25 mouse cellular contexts compared by ENCODE assay signal in the genomic region with DNA sequence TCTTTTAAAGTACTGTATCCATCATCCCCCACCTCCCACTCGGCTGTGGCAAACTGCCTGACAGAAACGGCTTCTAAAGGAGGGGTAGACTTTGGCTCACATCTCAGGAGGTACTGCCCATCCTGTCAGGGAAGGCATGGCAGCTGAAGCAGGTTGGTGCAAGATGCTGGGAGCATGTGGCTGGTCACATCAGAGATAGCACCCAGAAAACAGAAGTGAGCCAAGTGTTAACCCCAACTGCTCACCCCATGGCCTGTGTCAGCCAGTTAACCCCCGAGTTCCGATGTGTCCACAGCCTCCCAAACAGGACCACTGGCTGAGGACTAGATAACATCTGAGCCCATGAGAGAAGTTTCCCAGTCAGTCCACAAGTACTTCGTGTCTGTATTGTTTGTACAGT. TPM values are rescaled to one million over a fixed set of nuclear protein-coding genes. Genes with fewer than 3 reads are reported as not detected.
"Had no signal": no experiment of that assay in that cellular context is flagged by ENCODE, and none has a peak within 500 bp of the region (broad histone marks: within the 10 kb centered on the region; RNA-seq: fewer than 3 reads in every experiment).

No protein-coding gene starts in this region.

- H3K4me2 ChIP-seq: intestine, embryonic 15.5 days; kidney, embryonic 15.5 days; limb, embryonic 13.5 days; liver, embryonic 12.5 days; liver, embryonic 15.5 days; lung, embryonic 15.5 days; neural tube, embryonic 12.5 days; neural tube, embryonic 15.5 days had no signal

- H3K36me3 ChIP-seq: intestine, embryonic 15.5 days; kidney, embryonic 15.5 days; limb, embryonic 10.5 days; limb, embryonic 13.5 days; lung, embryonic 15.5 days had no signal

- H3K9me3 ChIP-seq: intestine, embryonic 15.5 days; kidney, embryonic 15.5 days; limb, embryonic 10.5 days; limb, embryonic 13.5 days; liver, embryonic 12.5 days; liver, embryonic 15.5 days; lung, embryonic 15.5 days; neural tube, embryonic 12.5 days; neural tube, embryonic 15.5 days had no signal

- H3K4me1 ChIP-seq: limb, embryonic 13.5 days had no signal

- H3K9ac ChIP-seq: intestine, embryonic 15.5 days; kidney, embryonic 15.5 days; limb, embryonic 13.5 days; liver, embryonic 12.5 days; liver, embryonic 15.5 days; lung, embryonic 15.5 days; neural tube, embryonic 12.5 days; neural tube, embryonic 15.5 days had no signal

- DNase-seq: kidney, adult 11 months; kidney, adult 8-10 months; kidney, postnatal 10 days; kidney, postnatal 36 days; liver; lung, adult 18-20 months; retina, postnatal 1 day; right cerebral cortex, postnatal 25 days; spleen, adult 18-20 months; thymus, postnatal 25 days had no signal

- H3K27ac ChIP-seq: intestine, embryonic 15.5 days; kidney, embryonic 15.5 days; limb, embryonic 10.5 days; limb, embryonic 13.5 days; liver, embryonic 12.5 days; liver, embryonic 15.5 days; lung, embryonic 15.5 days; macrophage; neural tube, embryonic 12.5 days; neural tube, embryonic 15.5 days had no signal

- H3K27me3 ChIP-seq: intestine, embryonic 15.5 days; kidney, embryonic 15.5 days; limb, embryonic 13.5 days; liver, embryonic 12.5 days; liver, embryonic 15.5 days; lung, embryonic 15.5 days; neural tube, embryonic 12.5 days; neural tube, embryonic 15.5 days had no signal

- ATAC-seq: liver, embryonic 12.5 days had no signal

- H3K4me3 ChIP-seq: intestine, embryonic 15.5 days; kidney, embryonic 15.5 days; limb, embryonic 10.5 days; limb, embryonic 13.5 days; liver, embryonic 12.5 days; liver, embryonic 15.5 days; lung, embryonic 15.5 days; neural tube, embryonic 12.5 days; neural tube, embryonic 15.5 days had no signal

RNA-seq across cellular contexts. Expression of a gene that starts 25.4 kb away (rescaled TPM):
- total RNA-seq: layer of hippocampus, postnatal 25 days; left cerebral cortex, adult 18-20 months; left cerebral cortex, postnatal 25 days had no signal
- polyA plus RNA-seq: intestine, embryonic 15.5 days; kidney, embryonic 15.5 days; limb, embryonic 10.5 days; limb, embryonic 13.5 days; liver, embryonic 15.5 days; lung, embryonic 15.5 days; macrophage; neural tube, embryonic 12.5 days; neural tube, embryonic 15.5 days; stomach, embryonic 16.5 days; thymus, postnatal 0 days had no signal
